Mouse (Mus musculus) midbrain, postnatal 0 days (tissue): ENCODE data around the gene Gm9049. TPM values are rescaled to one million over a fixed set of nuclear protein-coding genes. Genes with fewer than 3 reads are reported as not detected.
"Not testable (repeated sequence)": the region's sequence is repeated elsewhere in the genome, so short reads cannot be mapped to it uniquely, and the experiment has no call there.

Experiments
- ATAC-seq: fragments of 200-750 bp; cut with Nextera tagmentation; 2 replicates; pipeline ENCODE4 v1.8.0; 2017; ENCODE audit warnings: moderate number of reproducible peaks, mild to moderate bottlenecking, moderate TSS enrichment, moderate library complexity; ENCODE audit not compliant: low FRiP score
- DNase-seq: peaks from one replicate; pipeline ENCODE4 v3.0.0-alpha.2; 2015; ENCODE audit warnings: low spot score
- H3K27ac ChIP-seq: fragments of 300-500 bp; sonication (generic); 2 replicates; pipeline ENCODE4 v1.5.1; 2014; ENCODE audit warnings: low read depth, mild to moderate bottlenecking, low read length, mixed read lengths
- H3K27me3 ChIP-seq: fragments of 300-500 bp; sonication (generic); 2 replicates; pipeline ENCODE4 v1.6.1; 2014; ENCODE audit warnings: low read length, control low read depth, mixed read lengths; ENCODE audit not compliant: insufficient read depth
- H3K36me3 ChIP-seq: fragments of 300-500 bp; sonication (generic); 2 replicates; pipeline ENCODE4 v1.6.1; 2014; ENCODE audit warnings: low read length, control low read depth, mixed read lengths; ENCODE audit not compliant: insufficient read depth
- H3K4me1 ChIP-seq: fragments of 300-500 bp; sonication (generic); 2 replicates; pipeline ENCODE4 v1.6.1; 2014; ENCODE audit warnings: mild to moderate bottlenecking, control low read depth, antibody characterized with exemption, low read length, mixed read lengths; ENCODE audit not compliant: insufficient read depth
- H3K4me2 ChIP-seq: fragments of 300-500 bp; sonication (generic); 2 replicates; pipeline ENCODE4 v1.6.1; 2014; ENCODE audit warnings: low read depth, mild to moderate bottlenecking, low read length, mixed read lengths; ENCODE audit not compliant: poor library complexity, severe bottlenecking
- H3K4me3 ChIP-seq: fragments of 300-500 bp; sonication (generic); 2 replicates; pipeline ENCODE4 v1.5.1; 2014; ENCODE audit warnings: low read depth, mild to moderate bottlenecking, low read length, moderate library complexity
- H3K9ac ChIP-seq: fragments of 300-500 bp; sonication (generic); replicated peaks from 2 replicates; pipeline ENCODE4 v1.6.1; 2014; ENCODE audit warnings: mild to moderate bottlenecking, low read length, moderate library complexity, mixed read lengths; ENCODE audit not compliant: poor library complexity, severe bottlenecking
- H3K9me3 ChIP-seq: fragments of 300-500 bp; sonication (generic); 2 replicates; pipeline ENCODE4 v1.6.1; 2016; ENCODE audit warnings: low read length, control low read depth
- CTCF ChIP-seq: IDR thresholded peaks from 2 replicates; pipeline ENCODE4 v1.5.1; 2016; ENCODE audit warnings: antibody characterized with exemption, mild to moderate bottlenecking
- WGBS: fragments of 180-500 bp; shearing (Covaris S2); extraction: QIAGEN DNeasy Blood & Tissue Kit; methylation state at CpG from one replicate; pipeline ENCODE4 v1.1.7; 2014; 5-methylcytosine and 5-hydroxymethylcytosine counted together
- polyA plus RNA-seq: library from polyadenylated mRNA; unstranded; fragments of >200 nt; fragmentation: Nextera tagmentation; extraction: Ambion mirVana; gene quantifications from 2 replicates; pipeline ENCODE4 v1.2.1, GENCODE M21; 2015
- total RNA-seq: library from RNA; depleted of rRNA; stranded (reverse); fragments of >200 nt; gene quantifications from 2 replicates; pipeline ENCODE4 v1.2.3, GENCODE M21; 2014; rRNA removed

Gm9049 gene
- total and polyA plus RNA-seq, 2 experiments from 2014 or later = not detected

DNA sequence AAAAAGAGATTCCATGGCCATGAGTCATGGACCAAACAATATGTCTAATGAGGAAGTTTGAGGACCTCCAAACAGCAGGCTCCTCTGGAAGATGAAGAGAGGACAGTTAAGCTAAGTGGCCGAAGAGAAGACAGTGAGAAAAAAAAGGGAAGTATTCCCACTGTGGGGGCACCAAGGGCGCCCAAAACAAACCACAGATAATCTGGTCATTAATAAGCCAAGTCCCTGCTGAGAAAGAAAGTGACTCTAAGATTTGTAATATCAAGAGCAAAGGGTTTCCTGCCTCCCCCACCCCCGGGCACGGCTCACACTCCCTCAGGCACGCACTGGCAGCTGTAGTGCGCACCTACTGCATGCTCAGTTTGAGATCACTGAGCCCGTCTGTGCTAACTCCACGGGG is 34.9 kb downstream of the Gm9049 start:
- Histone ChIP-seq H3K27ac (no peak overlapping the region), H3K36me3 (no peaks in the 10 kb centered on the region), H3K9me3 (no peaks in the 10 kb centered on the region), H3K4me1 (no peaks in the 10 kb centered on the region), H3K4me2 (no peak overlapping the region), H3K9ac (no peak overlapping the region), H3K4me3 (no peak overlapping the region), H3K27me3 (no peaks in the 10 kb centered on the region)
- ATAC-seq = no peak
- DNase-seq = no peak
- 84% methylated on average over 8 of the region's 8 CpGs for WGBS
- TF ChIP-seq CTCF = no peak

DNA sequence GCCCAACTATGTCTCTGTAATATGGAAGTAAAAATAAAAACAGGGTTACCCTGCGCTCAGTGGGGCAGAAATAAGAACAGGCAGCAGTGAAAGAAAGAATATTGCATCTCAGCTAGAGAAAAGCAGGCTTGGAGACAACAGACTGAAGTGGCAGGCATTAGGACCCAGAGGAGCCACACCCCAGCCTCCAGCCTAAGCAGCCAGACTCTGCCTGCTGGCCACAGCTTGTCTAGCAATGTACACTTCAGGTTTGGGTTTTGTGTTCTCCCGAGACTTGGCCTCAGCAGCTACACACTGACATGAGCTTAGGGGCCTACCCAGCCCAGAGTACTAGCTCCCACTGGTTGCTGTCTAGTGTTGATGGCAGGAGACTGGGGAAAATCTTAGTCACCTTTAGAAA is 51.8 kb downstream of the Gm9049 start:
- ATAC-seq, H3K4me2 ChIP-seq, H3K4me1 ChIP-seq, H3K4me3 ChIP-seq, H3K36me3 ChIP-seq, H3K9ac ChIP-seq, DNase-seq, H3K27ac ChIP-seq, H3K9me3 ChIP-seq, H3K27me3 ChIP-seq: not testable (repeated sequence)
- 57% methylated on average over 2 of the region's 2 CpGs for WGBS

Other genes starting within 250 kb of the Gm9049 start
- gene Mdm1, start 212.3 kb downstream of the Gm9049 start, total RNA-seq = 22.7 and 32.9 TPM in 2 replicates
- 15.8 and 19.1 TPM in 2 replicates for gene Mdm1, start 212.3 kb downstream of the Gm9049 start, polyA plus RNA-seq
- gene Il22, start 149.2 kb downstream of the Gm9049 start, total RNA-seq = not detected in 2 replicates
- gene Il22, start 149.2 kb downstream of the Gm9049 start, polyA plus RNA-seq = 0.71 and 0.72 TPM in 2 replicates
- 0.11 and 0.24 TPM in 2 replicates for gene Gm32717, start 113.3 kb downstream of the Gm9049 start, total RNA-seq
- 0.20 TPM in 1 of 2 replicates, not detected in the other for gene Gm32717, start 113.3 kb downstream of the Gm9049 start, polyA plus RNA-seq
- gene Gm32802, start 95.4 kb downstream of the Gm9049 start, total RNA-seq = 0.11 and 0.24 TPM in 2 replicates
- 0.20 TPM in 1 of 2 replicates, not detected in the other for gene Gm32802, start 95.4 kb downstream of the Gm9049 start, polyA plus RNA-seq
- gene Iltifb, start 59.1 kb downstream of the Gm9049 start, total RNA-seq = 1.4 and 1.7 TPM in 2 replicates
- 2.1 and 2.9 TPM in 2 replicates for gene Iltifb, start 59.1 kb downstream of the Gm9049 start, polyA plus RNA-seq
- gene Gm9040, start 27.1 kb downstream of the Gm9049 start, total RNA-seq = not detected in 2 replicates
- 0.06 TPM in 1 of 2 replicates, not detected in the other for gene Gm9040, start 27.1 kb downstream of the Gm9049 start, polyA plus RNA-seq
- not detected in 2 replicates for gene Gm9044, start 21.7 kb downstream of the Gm9049 start, total RNA-seq
- 0.06 TPM in 1 of 2 replicates, not detected in the other for gene Gm9044, start 21.7 kb downstream of the Gm9049 start, polyA plus RNA-seq
- gene Gm9045, start 16.3 kb downstream of the Gm9049 start, total RNA-seq = not detected in 2 replicates
- not detected in 2 replicates for gene Gm9045, start 16.3 kb downstream of the Gm9049 start, polyA plus RNA-seq
- gene Gm9046, start 10.8 kb downstream of the Gm9049 start, total RNA-seq = not detected in 2 replicates
- gene Gm9046, start 10.8 kb downstream of the Gm9049 start, polyA plus RNA-seq = not detected in 2 replicates
- not detected in 2 replicates for gene Gm9048, start 5.4 kb downstream of the Gm9049 start, total RNA-seq
- 0.13 TPM in 1 of 2 replicates, not detected in the other for gene Gm9048, start 5.4 kb downstream of the Gm9049 start, polyA plus RNA-seq
- not detected in 2 replicates for gene Ifng, start 86.9 kb upstream of the Gm9049 start, total RNA-seq
- not detected in 2 replicates for gene Ifng, start 86.9 kb upstream of the Gm9049 start, polyA plus RNA-seq